Mouse (Mus musculus) neural tube, embryonic 12.5 days (tissue): Measurements from ENCODE around the gene Atp13a4. TPM values are rescaled to one million over a fixed set of nuclear protein-coding genes. Genes with fewer than 3 reads are reported as not detected.

Experiments
- ATAC-seq: fragments of 200-750 bp; cut with Nextera tagmentation; 2 replicates; pipeline ENCODE4 v1.8.0; 2017; ENCODE audit warnings: low read depth, mild to moderate bottlenecking, moderate TSS enrichment, moderate library complexity; ENCODE audit not compliant: low FRiP score
- H3K27ac ChIP-seq: fragments of 300-500 bp; sonication (generic); 2 replicates; pipeline ENCODE4 v1.5.1; 2016
- H3K27me3 ChIP-seq: fragments of 300-500 bp; sonication (generic); replicated peaks from 2 replicates; pipeline ENCODE4 v1.6.1; 2016; ENCODE audit warnings: mild to moderate bottlenecking
- H3K36me3 ChIP-seq: fragments of 300-500 bp; sonication (generic); 2 replicates; pipeline ENCODE4 v1.6.1; 2016; ENCODE audit warnings: mild to moderate bottlenecking
- H3K4me1 ChIP-seq: fragments of 300-500 bp; sonication (generic); 2 replicates; pipeline ENCODE4 v1.6.1; 2016
- H3K4me2 ChIP-seq: fragments of 300-500 bp; sonication (generic); replicated peaks from 2 replicates; pipeline ENCODE4 v1.6.1; 2016; ENCODE audit warnings: mild to moderate bottlenecking
- H3K4me3 ChIP-seq: fragments of 300-500 bp; sonication (generic); 2 replicates; pipeline ENCODE4 v1.5.1; 2016
- H3K9ac ChIP-seq: fragments of 300-500 bp; sonication (generic); 2 replicates; pipeline ENCODE4 v1.6.1; 2016; ENCODE audit warnings: mild to moderate bottlenecking
- H3K9me3 ChIP-seq: fragments of 300-500 bp; sonication (generic); 2 replicates; pipeline ENCODE4 v1.6.1; 2016; ENCODE audit warnings: mild to moderate bottlenecking
- WGBS: fragments of 180-500 bp; shearing (Covaris S2); methylation state at CpG from one replicate; pipeline ENCODE4 v1.1.7; 2016; 5-methylcytosine and 5-hydroxymethylcytosine counted together
- polyA plus RNA-seq: library from polyadenylated mRNA; unstranded; fragments of >200 nt; fragmentation: Nextera tagmentation; extraction: Ambion mirVana; gene quantifications from 2 replicates; pipeline ENCODE4 v1.2.1, GENCODE M21; 2016

The Atp13a4 gene
- polyA plus RNA-seq, 1 experiment from 2014 or later: 0.49 TPM

DNA sequence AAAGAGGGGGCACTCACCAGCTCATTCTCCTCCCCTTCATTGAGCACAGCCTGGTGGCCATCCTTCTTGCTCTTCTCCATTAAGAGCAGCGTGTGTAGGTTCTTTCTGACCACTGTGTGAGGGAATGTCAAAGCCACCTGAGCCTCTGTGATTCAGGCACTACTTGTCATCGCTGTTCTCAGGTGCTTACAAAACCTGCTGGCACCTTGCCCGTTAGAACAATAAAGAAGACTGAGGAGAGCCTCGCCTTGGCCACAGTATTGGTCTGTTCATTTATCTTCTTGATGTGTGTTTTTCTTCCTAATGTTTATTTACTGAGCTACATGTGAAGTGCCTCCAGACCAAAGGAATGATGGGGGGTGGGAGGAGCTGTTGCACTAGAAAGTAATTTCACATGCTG, 166.2 kb downstream of the Atp13a4 start, which contains the start of gene Atp13a5:
Gene Atp13a5 (minus strand): TSS at position 275 of the 400 bp plus-strand sequence.
- Histone ChIP-seq H3K4me3 (no peak within 1 kb of the TSS), H3K36me3 (no peaks in the 10 kb centered on the region), H3K4me1 (no peaks in the 10 kb centered on the region), H3K9ac (no peak within 1 kb of the TSS), H3K9me3 (no peaks in the 10 kb centered on the region), H3K27ac (no peak within 1 kb of the TSS), H3K4me2 (no peak within 1 kb of the TSS), H3K27me3 (no peaks in the 10 kb centered on the region)
- 81% methylated on average over 4 of the region's 4 CpGs for WGBS
- ATAC-seq: no peak

DNA sequence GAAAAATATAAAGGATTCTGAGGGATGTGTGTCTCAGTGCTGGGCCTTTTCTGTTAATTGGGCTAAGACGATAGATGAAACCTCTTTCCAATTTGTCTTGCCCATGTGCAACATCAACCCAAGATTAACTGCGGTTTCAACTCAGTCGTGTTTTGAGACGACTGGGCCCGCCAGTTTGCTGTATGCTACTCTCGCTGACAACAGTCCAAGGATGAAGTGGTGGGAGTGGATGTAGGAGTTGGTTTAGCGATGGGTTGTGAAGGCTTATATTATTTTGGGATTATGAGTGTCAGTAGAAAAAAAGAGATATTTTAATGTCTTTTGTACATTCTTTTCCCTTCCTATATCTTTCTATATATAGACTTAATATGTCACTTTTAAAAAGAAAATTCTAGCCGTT, 170.0 kb downstream of the Atp13a4 start:
- Histone ChIP-seq H3K9me3 (no peaks in the 10 kb centered on the region), H3K4me3 (no peak overlapping the region), H3K9ac (no peak overlapping the region), H3K36me3 (no peaks in the 10 kb centered on the region), H3K4me1 (no peaks in the 10 kb centered on the region), H3K27ac (no peak overlapping the region), H3K27me3 (no peaks in the 10 kb centered on the region), H3K4me2 (no peak overlapping the region)
- WGBS: 88% methylated on average over 8 of the region's 8 CpGs
- ATAC-seq: no peak

Other genes with a start within 250 kb of the Atp13a4 start
- gene Atp13a5, start 166.1 kb downstream of the Atp13a4 start, polyA plus RNA-seq: 0.65 and 0.66 TPM in 2 replicates
- gene Opa1, start 34.5 kb upstream of the Atp13a4 start, polyA plus RNA-seq: 43.5 and 48.2 TPM in 2 replicates